Mouse (Mus musculus) embryonic fibroblast, embryonic 13.5 days (primary cell): ENCODE measurements around the gene Flot1.
A peak's percentile ranks its signal among the peaks of the same experiment; 100 is the strongest.

Experiments used
- CTCF ChIP-seq: IDR thresholded peaks from 2 replicates; pipeline ENCODE4 v1.5.1; 2011; ENCODE audit warnings: mild to moderate bottlenecking, control low read depth, low read length, moderate library complexity, borderline replicate concordance; ENCODE audit not compliant: insufficient read depth
- POLR2A ChIP-seq: IDR thresholded peaks from 2 replicates; pipeline ENCODE4 v1.6.1; 2011; ENCODE audit warnings: low read depth, mild to moderate bottlenecking, control low read depth, low read length, moderate library complexity

GRCm38 (mm10) chr17:35873774-35874519, 50.9 kb downstream of the Flot1 start:
- TF ChIP-seq CTCF (peak; percentile 86), POLR2A (no peak)
